Mouse (Mus musculus) heart, embryonic 13.5 days (tissue): ENCODE results near the gene Plod2. TPM values are rescaled to one million over a fixed set of nuclear protein-coding genes. Genes with fewer than 3 reads are reported as not detected.

Source experiments
- ATAC-seq: fragments of 200-750 bp; cut with Nextera tagmentation; 2 replicates; pipeline ENCODE4 v1.8.0; 2017; ENCODE audit warnings: moderate TSS enrichment; ENCODE audit not compliant: insufficient number of reproducible peaks, low FRiP score, low TSS enrichment; ENCODE audit errors: extremely low read depth
- H3K27ac ChIP-seq: fragments of 300-500 bp; sonication (generic); replicated peaks from 2 replicates; pipeline ENCODE4 v1.5.1; 2015; ENCODE audit warnings: moderate library complexity, mild to moderate bottlenecking, inconsistent platforms
- H3K27me3 ChIP-seq: fragments of 300-500 bp; sonication (generic); replicated peaks from 2 replicates; pipeline ENCODE4 v1.6.1; 2015; ENCODE audit warnings: mild to moderate bottlenecking, inconsistent platforms
- H3K36me3 ChIP-seq: fragments of 300-500 bp; sonication (generic); 2 replicates; pipeline ENCODE4 v1.6.1; 2015; ENCODE audit warnings: mild to moderate bottlenecking, inconsistent platforms
- H3K4me1 ChIP-seq: fragments of 300-500 bp; sonication (generic); 2 replicates; pipeline ENCODE4 v1.6.1; 2015; ENCODE audit warnings: inconsistent platforms
- H3K4me2 ChIP-seq: fragments of 300-500 bp; sonication (generic); 2 replicates; pipeline ENCODE4 v1.6.1; 2015; ENCODE audit warnings: inconsistent platforms, mild to moderate bottlenecking, moderate library complexity
- H3K4me3 ChIP-seq: fragments of 300-500 bp; sonication (generic); 2 replicates; pipeline ENCODE4 v1.5.1; 2015; ENCODE audit warnings: moderate library complexity, mild to moderate bottlenecking, inconsistent platforms
- H3K9ac ChIP-seq: fragments of 300-500 bp; sonication (generic); 2 replicates; pipeline ENCODE4 v1.6.1; 2015; ENCODE audit warnings: inconsistent platforms, mild to moderate bottlenecking, moderate library complexity
- H3K9me3 ChIP-seq: fragments of 300-500 bp; sonication (generic); 2 replicates; pipeline ENCODE4 v1.6.1; 2016; ENCODE audit warnings: inconsistent platforms
- WGBS: fragments of 180-500 bp; shearing (Covaris S2); methylation state at CpG from one replicate; pipeline ENCODE4 v1.1.7; 2015; ENCODE audit warnings: mixed read lengths; 5-methylcytosine and 5-hydroxymethylcytosine counted together
- polyA plus RNA-seq: library from polyadenylated mRNA; unstranded; fragments of >200 nt; fragmentation: Nextera tagmentation; extraction: Ambion mirVana; gene quantifications from 2 replicates; pipeline ENCODE4 v1.2.1, GENCODE M21; 2015

Plod2 gene
- polyA plus RNA-seq, 1 experiment from 2014 or later = 30.1 TPM

DNA sequence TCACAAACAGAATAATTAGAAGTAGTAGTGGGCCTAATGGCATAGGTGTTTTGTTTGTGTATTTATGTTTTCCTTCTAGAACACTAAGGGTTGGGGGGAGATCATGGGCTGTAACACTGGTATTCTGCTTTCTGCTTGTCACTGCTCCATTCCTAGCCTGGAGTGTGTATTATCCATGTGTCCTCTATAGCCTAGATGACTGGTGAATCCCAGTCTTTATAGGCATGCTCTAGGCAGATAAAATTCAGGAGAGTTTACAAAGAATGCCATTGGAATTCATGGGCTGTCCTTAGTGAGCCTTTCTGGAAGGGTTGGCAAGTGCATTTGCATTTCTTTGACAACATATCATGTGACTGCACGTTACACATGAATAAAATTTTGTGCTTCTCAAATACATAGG is 44.0 kb downstream of the Plod2 start:
- no peak for ATAC-seq
- Histone ChIP-seq H3K27ac (no peak overlapping the region), H3K9ac (no peak overlapping the region), H3K36me3 (peaks cover 51% of the 10 kb centered on the region), H3K9me3 (no peaks in the 10 kb centered on the region), H3K4me1 (peaks cover 18% of the 10 kb centered on the region), H3K4me2 (no peak overlapping the region), H3K27me3 (no peaks in the 10 kb centered on the region), H3K4me3 (no peak overlapping the region)
- 83% methylated on average over 1 of the region's 1 CpGs for WGBS

DNA sequence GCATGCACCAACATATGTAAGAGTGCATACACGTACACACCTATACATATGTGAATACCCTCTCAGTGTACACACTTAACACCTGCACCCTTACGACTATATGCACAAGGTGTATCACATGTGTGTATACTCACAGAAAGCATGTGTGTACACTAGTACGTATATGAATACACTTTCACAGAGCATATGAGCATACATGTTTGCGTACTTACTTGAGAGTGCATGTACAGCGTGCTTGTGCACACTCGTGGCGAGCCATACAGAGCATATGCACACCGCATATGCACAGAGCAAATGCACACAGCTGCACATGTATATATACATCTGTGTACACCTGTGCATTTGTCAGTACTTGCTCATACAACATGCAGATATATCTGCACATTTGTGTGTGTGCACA is 45.4 kb downstream of the Plod2 start:
- Histone ChIP-seq H3K27ac (no peak overlapping the region), H3K9me3 (no peaks in the 10 kb centered on the region), H3K4me3 (no peak overlapping the region), H3K27me3 (no peaks in the 10 kb centered on the region), H3K9ac (no peak overlapping the region), H3K4me1 (peaks cover 18% of the 10 kb centered on the region), H3K36me3 (peaks cover 61% of the 10 kb centered on the region), H3K4me2 (no peak overlapping the region)
- no peak for ATAC-seq
- WGBS = 91% methylated on average over 8 of the region's 8 CpGs

GRCm38 (mm10) chr9:92588226-92588625 is 46.2 kb downstream of the Plod2 start:
- peaks cover 62% of the 10 kb centered on the region for H3K36me3 ChIP-seq
- H3K9me3 ChIP-seq = no peaks in the 10 kb centered on the region
- H3K4me1 ChIP-seq = peaks cover 14% of the 10 kb centered on the region
- H3K4me3 ChIP-seq = no peak overlapping the region
- H3K9ac ChIP-seq = no peak overlapping the region
- 79% methylated on average over 1 of the region's 1 CpGs for WGBS
- H3K4me2 ChIP-seq = no peak overlapping the region
- no peaks in the 10 kb centered on the region for H3K27me3 ChIP-seq
- no peak overlapping the region for H3K27ac ChIP-seq
- ATAC-seq = no peak

- Histone ChIP-seq H3K4me2 (no peak overlapping the region), H3K27ac (no peak overlapping the region), H3K4me1 (peaks cover 7% of the 10 kb centered on the region), H3K9ac (no peak overlapping the region), H3K9me3 (no peaks in the 10 kb centered on the region), H3K27me3 (no peaks in the 10 kb centered on the region), H3K36me3 (peaks cover 70% of the 10 kb centered on the region), H3K4me3 (no peak overlapping the region)
- ATAC-seq = no peak
- WGBS = 81% methylated on average over 5 of the region's 5 CpGs
Observed at GRCm38 (mm10) chr9:92589021-92589420, 47.0 kb downstream of the Plod2 start.

DNA sequence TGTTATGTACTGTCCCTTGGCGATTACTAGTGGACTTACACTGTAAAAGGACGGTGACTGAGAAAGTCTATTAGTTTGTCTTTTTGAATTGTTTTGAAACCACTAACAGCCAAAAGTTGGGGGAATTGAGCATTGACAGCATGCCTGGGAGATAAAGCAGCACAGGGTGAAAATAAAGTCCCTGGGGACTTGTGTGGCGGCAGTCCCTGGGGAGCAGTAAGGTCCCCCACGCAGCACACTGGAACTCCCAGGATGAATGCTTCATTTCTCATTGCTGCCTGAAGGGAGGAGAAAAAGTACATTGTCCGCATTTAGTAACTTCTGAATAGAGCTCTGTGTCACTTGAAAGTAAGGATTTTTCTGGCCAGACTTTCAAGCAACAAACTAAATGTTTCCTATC is 49.5 kb downstream of the Plod2 start:
- 78% methylated on average over 5 of the region's 5 CpGs for WGBS
- H3K4me2 ChIP-seq = no peak overlapping the region
- ATAC-seq = no peak
- no peak overlapping the region for H3K9ac ChIP-seq
- no peaks in the 10 kb centered on the region for H3K9me3 ChIP-seq
- 0 out of 2 replicates have a peak, but pooled peaks cover 3% of the 10 kb centered on the region for H3K4me1 ChIP-seq
- H3K27me3 ChIP-seq = no peaks in the 10 kb centered on the region
- no peak overlapping the region for H3K4me3 ChIP-seq
- H3K36me3 ChIP-seq = peaks cover 60% of the 10 kb centered on the region
- H3K27ac ChIP-seq = no peak overlapping the region

- Histone ChIP-seq H3K27ac (no peak overlapping the region), H3K9me3 (no peaks in the 10 kb centered on the region), H3K27me3 (no peaks in the 10 kb centered on the region), H3K4me1 (0 out of 2 replicates have a peak, but pooled peaks cover 3% of the 10 kb centered on the region), H3K9ac (no peak overlapping the region), H3K4me3 (no peak overlapping the region), H3K4me2 (no peak overlapping the region), H3K36me3 (peaks cover 60% of the 10 kb centered on the region)
- WGBS = 77% methylated on average over 8 of the region's 8 CpGs
- ATAC-seq = no peak
Observed at GRCm38 (mm10) chr9:92592757-92593156, 50.7 kb downstream of the Plod2 start.

- H3K4me2 ChIP-seq = no peak overlapping the region
- no peak overlapping the region for H3K9ac ChIP-seq
Observed at GRCm38 (mm10) chr9:92594491-92594890, 52.5 kb downstream of the Plod2 start.

GRCm38 (mm10) chr9:92595296-92595695 is 53.3 kb downstream of the Plod2 start:
- Histone ChIP-seq H3K4me3 (no peak overlapping the region), H3K27ac (no peak overlapping the region), H3K9ac (no peak overlapping the region), H3K9me3 (no peaks in the 10 kb centered on the region), H3K36me3 (peaks cover 56% of the 10 kb centered on the region), H3K4me1 (0 out of 2 replicates have a peak, but pooled peaks cover 3% of the 10 kb centered on the region), H3K27me3 (no peaks in the 10 kb centered on the region), H3K4me2 (no peak overlapping the region)
- ATAC-seq = no peak
- 67% methylated on average over 4 of the region's 4 CpGs for WGBS

More at GRCm38 (mm10) chr9:92594491-92594890, 52.5 kb downstream of the Plod2 start:
- Histone ChIP-seq H3K27ac (no peak overlapping the region), H3K36me3 (peaks cover 54% of the 10 kb centered on the region), H3K9me3 (no peaks in the 10 kb centered on the region), H3K4me3 (no peak overlapping the region), H3K4me1 (0 out of 2 replicates have a peak, but pooled peaks cover 3% of the 10 kb centered on the region), H3K27me3 (no peaks in the 10 kb centered on the region)
- WGBS = 37% methylated on average over 6 of the region's 6 CpGs
- ATAC-seq = no peak

DNA sequence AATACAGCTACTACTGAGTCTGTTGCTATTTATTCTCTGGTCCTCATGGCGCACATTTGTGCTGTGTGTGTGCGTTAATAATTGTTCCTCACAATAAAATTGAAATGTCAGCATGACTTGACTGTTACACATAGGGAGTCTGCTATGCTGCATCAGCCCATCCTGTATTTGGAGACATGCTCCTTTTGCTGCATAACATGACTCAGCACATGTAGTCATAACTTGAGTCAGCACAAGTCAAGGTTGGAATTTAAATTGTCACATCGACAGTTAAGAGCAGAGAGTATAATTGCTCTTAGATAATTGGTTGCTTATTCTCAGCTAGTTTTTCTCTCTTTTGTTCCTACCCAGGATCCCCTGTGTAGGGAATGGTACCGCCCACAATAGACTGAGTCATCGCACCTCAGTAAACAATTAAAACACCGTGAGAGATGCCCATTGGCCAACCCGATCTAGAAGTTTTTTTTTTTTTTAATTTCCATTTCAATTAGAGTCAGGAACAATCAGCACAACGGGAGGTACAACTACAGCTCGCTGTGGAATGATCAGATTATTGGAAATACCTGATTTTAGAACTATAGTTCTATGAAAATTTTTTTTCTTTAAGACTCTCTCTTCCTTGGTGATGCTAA is 55.0 kb downstream of the Plod2 start:
- H3K4me3 ChIP-seq = no peak overlapping the region
- H3K27me3 ChIP-seq = no peaks in the 10 kb centered on the region
- H3K36me3 ChIP-seq = peaks cover 49% of the 10 kb centered on the region
- H3K9me3 ChIP-seq = no peaks in the 10 kb centered on the region
- no peak overlapping the region for H3K4me2 ChIP-seq
- no peak for ATAC-seq
- no peak overlapping the region for H3K27ac ChIP-seq
- H3K9ac ChIP-seq = no peak overlapping the region
- WGBS = 88% methylated on average over 9 of the region's 9 CpGs
- 0 out of 2 replicates have a peak, but pooled peaks cover 3% of the 10 kb centered on the region for H3K4me1 ChIP-seq

DNA sequence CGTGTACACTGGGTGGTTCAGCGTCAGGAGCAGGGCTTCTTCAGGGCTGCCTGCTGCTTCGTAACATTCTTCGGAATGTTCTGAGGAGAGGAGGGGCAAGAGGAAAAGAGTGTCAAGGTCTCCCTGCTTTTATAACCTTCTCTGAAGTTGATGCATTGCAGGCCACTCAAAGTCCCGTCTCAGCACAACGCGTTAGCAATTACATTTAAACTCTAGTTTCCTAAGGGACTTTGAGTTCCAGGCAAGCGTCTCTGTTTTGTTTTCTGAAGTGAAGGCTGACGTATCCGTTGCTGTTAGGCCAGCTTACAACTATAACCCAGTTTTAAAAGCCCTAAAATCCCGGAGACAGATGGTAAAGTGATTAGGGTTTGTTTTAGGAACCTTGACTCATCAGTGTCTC is 55.8 kb downstream of the Plod2 start:
- Histone ChIP-seq H3K9ac (no peak overlapping the region), H3K36me3 (peaks cover 48% of the 10 kb centered on the region), H3K9me3 (no peaks in the 10 kb centered on the region), H3K27me3 (no peaks in the 10 kb centered on the region), H3K27ac (no peak overlapping the region), H3K4me1 (0 out of 2 replicates have a peak, but pooled peaks cover 3% of the 10 kb centered on the region), H3K4me3 (no peak overlapping the region), H3K4me2 (no peak overlapping the region)
- no peak for ATAC-seq
- WGBS = 59% methylated on average over 11 of the region's 11 CpGs

DNA sequence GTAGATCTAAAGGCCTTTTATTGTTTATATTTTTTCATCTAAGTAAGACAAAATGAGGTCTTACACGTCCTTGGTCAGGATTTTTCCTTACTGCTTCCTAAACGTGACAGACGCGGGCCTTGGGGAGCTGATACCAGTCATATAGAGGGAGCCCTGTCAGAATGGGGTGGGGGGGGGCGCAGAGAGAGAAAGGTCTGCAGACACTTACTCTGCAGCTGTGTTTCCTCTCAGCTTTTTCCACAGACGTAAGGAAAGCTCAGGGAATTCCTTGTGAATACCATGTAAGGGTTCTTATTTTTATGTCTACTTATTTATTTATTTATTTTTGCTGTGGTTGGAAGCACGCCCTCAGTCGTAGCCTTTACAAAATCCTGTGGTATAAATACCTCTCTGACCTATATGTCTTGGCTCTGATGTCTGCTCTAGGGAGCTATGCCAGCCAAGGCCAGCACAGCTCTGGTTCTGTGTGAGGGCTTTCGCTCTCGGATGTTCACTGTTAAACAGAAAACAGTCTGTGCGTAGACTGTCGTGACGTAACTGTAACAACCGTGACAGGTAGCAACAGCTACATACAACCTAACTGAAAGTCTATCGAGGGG is 58.0 kb downstream of the Plod2 start:
- WGBS = 77% methylated on average over 15 of the region's 15 CpGs
- peak overlapping the region; percentile 25; the same call in 1 of the 2 replicates for H3K27ac ChIP-seq
- H3K9me3 ChIP-seq = no peaks in the 10 kb centered on the region
- ATAC-seq = no peak
- H3K4me1 ChIP-seq = no peaks in the 10 kb centered on the region
- H3K27me3 ChIP-seq = no peaks in the 10 kb centered on the region
- no peak overlapping the region for H3K9ac ChIP-seq
- peaks cover 52% of the 10 kb centered on the region for H3K36me3 ChIP-seq
- no peak overlapping the region for H3K4me2 ChIP-seq
- no peak overlapping the region for H3K4me3 ChIP-seq

GRCm38 (mm10) chr9:92601551-92601950 is 59.5 kb downstream of the Plod2 start:
- Histone ChIP-seq H3K9me3 (no peaks in the 10 kb centered on the region), H3K4me3 (no peak overlapping the region), H3K4me1 (no peaks in the 10 kb centered on the region), H3K4me2 (no peak overlapping the region), H3K27me3 (no peaks in the 10 kb centered on the region), H3K27ac (no peak overlapping the region), H3K36me3 (peaks cover 66% of the 10 kb centered on the region), H3K9ac (no peak overlapping the region)
- ATAC-seq = no peak
- WGBS = 83% methylated on average over 5 of the region's 5 CpGs
